Mouse (Mus musculus): ENCODE measurements around the gene Ehmt2. TPM values are rescaled to one million over a fixed set of nuclear protein-coding genes. Genes with fewer than 3 reads are reported as not detected.
"Not testable (repeated sequence)": the region's sequence is repeated elsewhere in the genome, so short reads cannot be mapped to it uniquely, and the experiment has no call there.

Ehmt2 gene
- polyA plus RNA-seq, 1 experiment: 124 TPM

DNA sequence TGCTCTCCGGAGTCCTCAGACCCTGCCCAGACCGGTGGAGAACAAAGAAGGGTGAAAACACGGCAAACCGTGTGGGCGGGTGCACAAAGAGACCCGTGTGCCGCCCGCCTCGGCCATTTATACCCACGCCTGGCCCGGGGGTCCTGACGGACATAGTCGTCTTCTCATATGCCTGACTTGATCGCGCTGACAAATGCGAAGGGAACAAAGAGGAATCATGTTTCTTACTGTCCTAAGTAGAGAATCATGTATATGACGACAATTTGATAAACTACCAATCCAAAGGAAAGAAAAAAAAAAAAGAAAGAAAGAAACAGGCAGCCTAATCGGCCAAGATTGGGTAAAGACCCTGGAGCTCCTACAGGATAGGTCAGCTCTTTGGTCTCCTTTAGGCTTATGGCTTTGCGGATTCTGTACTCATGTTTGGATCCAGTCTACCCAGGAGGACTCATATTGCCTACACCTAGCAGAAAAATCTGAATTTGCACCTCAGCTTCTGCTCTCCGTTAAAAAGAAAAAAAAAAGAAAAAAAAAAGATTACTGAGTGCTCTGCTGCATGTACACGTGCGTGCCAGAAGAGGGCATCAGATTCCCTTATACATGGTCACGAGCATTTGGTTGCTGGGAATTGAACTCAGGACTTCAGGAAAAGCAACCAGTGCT is 54.2 kb downstream of the Ehmt2 start:
- DNase-seq (ENCODE audit: low spot score): peak; percentile 68

DNA sequence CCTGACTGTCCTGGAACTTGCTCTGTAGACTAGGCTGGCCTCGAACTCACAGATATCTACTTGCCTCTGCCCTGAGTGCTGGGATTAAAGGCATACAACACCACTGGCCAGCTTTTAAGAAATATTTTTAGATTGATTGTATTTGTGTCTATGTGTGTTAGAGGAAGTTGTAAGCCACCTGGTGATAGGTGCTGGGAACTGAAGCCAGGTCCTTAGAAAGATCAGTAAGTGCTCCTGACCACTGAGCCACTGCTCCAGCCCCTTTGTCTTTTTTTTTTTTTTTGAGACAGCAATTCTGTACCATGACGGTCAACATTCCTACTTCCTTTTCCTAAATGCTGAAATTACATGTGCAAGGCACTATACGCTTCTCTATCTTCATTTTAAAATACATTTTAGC is 55.0 kb downstream of the Ehmt2 start:
- no peak for DNase-seq (ENCODE audit: low spot score)

DNA sequence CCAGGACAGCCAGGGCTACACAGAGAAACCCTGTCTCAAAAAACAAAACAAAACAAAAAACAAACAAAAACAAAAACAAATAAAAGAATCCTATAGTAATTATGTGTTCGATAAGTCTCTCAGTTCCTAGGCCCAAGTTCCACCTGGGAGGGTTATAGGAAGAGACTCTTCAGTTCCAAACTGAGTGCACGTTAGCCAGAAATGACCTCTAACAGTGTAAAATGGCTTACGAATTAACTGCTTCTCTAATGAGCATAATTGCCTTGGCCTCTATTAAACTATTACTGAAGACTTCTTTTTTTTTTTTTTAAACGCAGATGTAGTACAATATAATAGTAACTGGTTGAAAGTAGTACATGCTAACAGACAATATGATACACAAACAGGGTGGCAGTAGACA is 55.6 kb downstream of the Ehmt2 start:
- DNase-seq (ENCODE audit: low spot score): no peak

DNA sequence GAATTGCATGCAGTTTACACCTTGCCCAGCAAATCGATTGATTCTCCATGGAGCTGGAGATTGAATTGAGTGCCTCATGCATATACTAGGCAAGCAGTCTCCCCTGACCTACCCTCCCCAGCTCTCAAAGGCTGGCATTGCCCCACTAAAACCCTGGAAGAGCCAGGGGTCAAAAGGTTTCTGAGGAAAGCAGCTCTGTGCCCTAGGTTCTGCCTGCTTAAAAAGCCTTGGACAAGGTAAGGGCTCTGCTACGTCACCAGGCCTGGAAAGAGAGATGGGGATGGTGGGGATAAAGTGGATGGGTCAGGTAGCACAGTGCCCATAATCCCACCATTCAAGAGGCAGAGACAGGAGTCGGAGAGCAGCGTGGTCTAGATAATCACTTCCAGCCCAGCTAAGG is 56.6 kb downstream of the Ehmt2 start:
- DNase-seq (ENCODE audit: low spot score): no peak

DNA sequence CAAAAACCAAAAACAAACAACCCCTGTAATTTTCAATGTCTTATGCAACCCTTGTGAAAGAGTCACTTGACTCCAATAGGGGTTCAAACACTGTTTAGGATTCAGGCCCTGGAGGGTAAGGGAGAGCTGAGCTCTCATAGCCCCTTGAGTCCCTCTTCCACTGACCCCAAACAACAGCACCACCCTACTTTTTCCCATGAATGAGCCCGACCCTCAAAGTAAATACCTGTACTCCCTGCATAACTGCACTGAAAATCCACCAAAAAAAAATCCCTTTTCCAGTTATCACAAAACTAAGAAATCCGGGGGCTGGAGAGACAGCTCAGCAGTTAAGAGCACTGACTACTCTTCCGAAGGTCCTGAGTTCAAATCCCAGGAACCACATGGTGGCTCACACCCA is 57.6 kb downstream of the Ehmt2 start:
- DNase-seq (ENCODE audit: low spot score): no peak

DNA sequence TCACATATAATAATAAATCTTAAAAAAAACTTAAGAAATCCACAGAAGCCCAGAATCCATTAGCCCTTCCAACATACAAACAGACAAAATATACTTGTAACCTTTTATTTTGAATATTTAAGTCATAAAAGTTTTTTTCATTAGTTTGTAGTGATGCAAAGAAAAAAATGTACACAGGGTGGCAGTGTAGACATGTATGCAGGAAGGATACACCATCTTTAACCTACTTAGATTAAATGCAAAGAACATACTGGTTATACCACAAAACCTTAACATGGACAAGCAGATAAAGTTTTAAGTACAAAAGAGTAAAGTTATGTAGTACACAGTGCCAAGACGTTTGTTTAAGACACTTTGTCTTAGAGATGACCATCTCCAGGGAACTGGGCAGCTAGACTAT is 58.1 kb downstream of the Ehmt2 start:
- DNase-seq (ENCODE audit: low spot score): no peak

DNA sequence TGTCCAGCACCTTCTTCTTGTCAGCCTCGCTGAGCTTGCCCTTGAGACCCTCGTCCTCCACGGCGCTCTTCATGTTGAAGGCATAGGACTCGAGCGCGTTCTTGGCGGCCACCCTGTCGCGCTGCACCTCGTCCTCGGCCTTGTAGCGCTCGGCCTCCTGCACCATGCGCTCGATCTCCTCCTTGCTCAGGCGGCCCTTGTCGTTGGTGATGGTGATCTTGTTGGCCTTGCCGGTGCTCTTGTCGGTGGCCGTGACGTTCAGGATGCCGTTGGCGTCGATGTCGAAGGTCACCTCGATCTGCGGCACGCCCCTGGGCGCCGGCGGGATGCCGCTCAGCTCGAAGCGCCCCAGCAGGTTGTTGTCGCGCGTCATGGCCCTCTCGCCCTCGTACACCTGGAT is 59.0 kb downstream of the Ehmt2 start:
- not testable (repeated sequence) for DNase-seq (ENCODE audit: low spot score)

DNA sequence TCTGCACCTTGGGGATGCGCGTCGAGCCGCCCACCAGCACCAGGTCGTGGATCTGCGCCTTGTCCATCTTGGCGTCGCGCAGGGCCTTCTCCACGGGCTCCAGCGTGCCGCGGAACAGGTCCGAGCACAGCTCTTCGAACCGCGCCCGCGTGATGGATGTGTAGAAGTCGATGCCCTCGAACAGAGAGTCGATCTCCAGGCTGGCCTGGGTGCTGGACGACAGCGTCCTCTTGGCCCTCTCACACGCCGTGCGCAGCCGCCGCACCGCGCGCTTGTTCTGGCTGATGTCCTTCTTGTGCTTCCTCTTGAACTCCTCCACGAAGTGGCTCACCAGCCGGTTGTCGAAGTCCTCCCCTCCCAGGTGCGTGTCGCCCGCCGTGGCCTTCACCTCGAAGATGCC is 59.7 kb downstream of the Ehmt2 start:
- not testable (repeated sequence) for DNase-seq (ENCODE audit: low spot score)

DNA sequence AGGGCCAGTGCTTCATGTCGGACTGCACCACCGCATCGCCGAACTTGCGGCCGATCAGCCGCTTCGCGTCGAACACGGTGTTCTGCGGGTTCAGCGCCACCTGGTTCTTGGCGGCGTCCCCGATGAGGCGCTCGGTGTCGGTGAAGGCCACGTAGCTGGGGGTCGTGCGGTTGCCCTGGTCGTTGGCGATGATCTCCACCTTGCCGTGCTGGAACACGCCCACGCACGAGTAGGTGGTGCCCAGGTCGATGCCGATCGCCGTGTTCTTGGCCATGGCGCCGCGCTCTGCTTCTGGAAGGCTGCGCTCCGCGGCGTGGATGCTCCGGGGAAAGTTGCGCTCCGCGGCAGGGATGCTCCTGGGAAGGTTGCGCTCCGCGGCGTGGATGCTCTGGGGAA is 60.5 kb downstream of the Ehmt2 start:
- DNase-seq (ENCODE audit: low spot score): not testable (repeated sequence)

DNA sequence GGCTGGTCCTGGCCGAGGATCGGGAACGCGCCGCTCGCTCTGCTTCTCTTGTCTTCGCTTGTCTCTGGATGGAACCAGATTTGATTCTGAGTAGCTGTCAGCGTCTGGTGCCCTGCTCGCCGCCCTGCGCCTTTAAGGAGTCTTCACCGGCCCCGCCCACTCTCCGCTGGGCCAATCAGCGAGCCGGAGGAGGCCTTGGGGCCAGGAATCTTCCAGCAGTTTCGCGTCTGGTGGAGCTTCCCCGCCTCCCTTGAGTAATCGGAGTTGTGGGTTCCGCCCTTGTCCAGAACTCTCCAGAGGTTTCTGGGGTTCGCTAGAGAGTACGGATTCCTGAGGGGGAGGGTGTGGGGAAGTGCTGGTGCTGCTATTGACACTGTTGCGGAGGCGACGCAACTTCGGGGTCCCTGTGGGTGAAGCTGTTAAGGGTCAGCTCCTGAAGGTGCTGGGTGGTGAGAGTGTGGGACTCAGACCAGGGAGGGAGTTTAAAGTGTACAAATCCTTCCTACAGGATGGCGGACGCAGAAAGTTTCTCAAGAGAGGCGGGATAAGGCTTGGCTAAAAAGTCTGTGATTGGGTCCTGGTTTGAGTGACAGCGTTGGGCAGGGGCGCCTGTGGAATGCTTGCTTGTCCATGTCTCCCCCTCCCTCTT is 61.0 kb downstream of the Ehmt2 start, which contains the start of gene Hspa1b:
Gene Hspa1b, minus strand, starts transcription at position 109 of the 649 bp plus-strand sequence.
- DNase-seq (ENCODE audit: low spot score): peak; percentile 88

DNA sequence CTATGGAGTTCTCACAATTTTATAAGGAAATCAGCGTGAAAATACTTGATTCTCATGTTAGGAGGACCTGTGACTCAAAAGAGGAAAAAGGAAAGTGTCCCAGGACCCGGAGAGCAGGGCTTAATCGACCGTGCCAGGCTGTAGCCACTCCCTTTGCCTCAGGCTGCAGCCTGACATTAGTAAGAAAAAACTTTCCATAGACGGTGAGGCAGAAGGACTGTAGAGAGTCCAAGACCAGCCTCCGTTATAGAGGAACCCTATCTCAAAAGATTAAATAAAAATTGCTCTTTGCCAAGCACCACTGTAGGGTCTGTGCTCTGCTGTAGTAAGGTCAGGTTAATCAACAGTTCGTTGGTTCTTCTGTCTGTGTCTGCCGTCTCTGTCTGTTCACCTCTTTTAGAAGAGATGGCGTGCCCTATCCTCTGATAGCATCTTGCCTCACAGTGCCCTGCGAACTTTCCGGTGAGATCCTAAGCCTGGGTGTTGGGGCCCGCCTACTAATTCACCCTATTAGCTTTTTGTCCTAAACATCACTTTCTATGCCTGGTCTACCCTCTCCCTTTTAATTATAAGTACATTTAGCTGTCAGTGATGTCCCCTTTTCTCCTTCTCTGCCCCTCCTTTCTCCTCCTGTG is 61.7 kb downstream of the Ehmt2 start:
- DNase-seq (ENCODE audit: low spot score): no peak

DNA sequence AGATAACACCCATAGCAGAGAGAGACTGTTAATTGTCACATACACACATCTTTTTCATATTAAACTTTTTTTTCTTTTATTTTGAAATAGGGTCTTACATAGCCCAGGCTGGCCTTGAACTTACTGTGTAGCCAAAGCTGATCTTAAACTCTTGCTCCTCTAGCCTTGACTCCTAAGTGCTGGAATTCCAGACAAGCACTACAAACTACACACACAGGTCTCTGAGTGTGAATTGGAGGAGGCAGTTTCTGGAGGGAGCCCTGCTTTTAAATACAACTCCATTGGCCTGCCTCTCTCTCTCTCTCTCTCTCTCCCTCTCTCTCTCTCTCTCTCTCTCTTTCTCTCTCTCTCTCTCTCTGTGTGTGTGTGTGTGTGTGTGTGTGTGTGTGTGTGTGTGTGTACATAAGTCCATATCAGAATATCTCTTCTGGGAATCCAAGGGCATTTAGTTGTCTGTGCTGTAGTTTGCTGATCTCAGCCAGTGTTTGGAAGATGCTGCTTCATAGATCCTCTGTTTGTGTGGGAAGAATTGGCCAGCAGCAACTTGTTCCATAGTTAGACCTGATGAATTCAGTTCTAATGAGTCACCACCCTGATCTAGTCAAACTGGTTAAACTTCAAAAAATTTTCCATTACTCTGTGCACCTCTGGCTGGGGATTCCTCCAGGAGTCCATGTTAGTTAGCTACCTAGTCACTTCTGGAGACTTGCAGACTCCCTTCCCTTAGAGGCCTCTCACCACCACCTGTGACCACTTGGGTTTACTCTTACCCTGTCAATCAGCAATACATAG is 62.6 kb downstream of the Ehmt2 start:
- no peak for DNase-seq (ENCODE audit: low spot score)

DNA sequence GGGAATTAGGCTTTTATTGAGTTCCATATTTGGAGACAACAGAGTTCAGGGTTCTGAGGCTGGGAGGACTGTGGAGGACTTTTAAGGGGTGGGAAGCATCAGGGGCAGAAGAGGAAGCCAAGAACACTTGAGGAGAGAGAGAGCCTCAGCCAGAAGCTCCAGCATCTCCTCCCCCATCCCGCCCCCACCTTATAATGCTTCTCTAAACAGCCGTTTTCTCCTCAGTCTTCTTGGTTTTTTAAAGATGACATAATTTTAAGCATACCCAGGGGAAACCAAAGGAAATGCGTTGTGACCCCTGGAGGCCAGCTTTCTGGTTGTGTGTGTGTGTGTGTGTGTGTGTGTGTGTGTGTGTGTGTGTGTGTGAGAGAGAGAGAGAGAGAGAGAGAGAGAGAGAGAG is 63.9 kb downstream of the Ehmt2 start:
- DNase-seq (ENCODE audit: low spot score): no peak

DNA sequence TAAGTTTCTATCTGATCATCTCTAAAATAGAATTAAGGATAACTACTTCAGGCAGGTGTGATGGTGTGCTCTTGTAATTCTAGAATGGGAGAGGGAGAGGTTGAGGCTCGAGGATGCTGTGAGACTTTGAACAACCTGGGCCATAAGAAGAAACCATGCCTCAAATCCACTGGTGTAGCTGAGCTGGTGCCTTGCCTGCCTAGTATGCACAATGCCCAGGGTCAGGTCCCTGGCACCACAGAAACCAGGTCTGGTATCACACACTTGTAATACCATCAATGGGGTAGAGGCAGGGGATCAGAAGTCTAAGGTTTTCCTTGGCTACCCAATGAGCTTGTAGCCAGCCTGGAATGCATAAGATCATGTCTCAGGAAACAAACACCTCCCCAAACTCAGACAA is 64.6 kb downstream of the Ehmt2 start:
- DNase-seq (ENCODE audit: low spot score): no peak

Other genes with a start within 250 kb of the Ehmt2 start
- gene Tnxb, start 227.9 kb upstream of the Ehmt2 start, polyA plus RNA-seq (2012; rRNA removed): 74.4 and 93.5 TPM in 2 replicates
- 55.7 and 73.2 TPM in 2 replicates for gene C4b, start 154.6 kb upstream of the Ehmt2 start, polyA plus RNA-seq (2012; rRNA removed)
- gene Cyp21a1, start 93.9 kb upstream of the Ehmt2 start, polyA plus RNA-seq (2012; rRNA removed): not detected in 2 replicates
- gene Stk19, start 61.5 kb upstream of the Ehmt2 start, polyA plus RNA-seq (2012; rRNA removed): 37.0 and 47.5 TPM in 2 replicates
- 32.3 and 45.6 TPM in 2 replicates for gene Dxo, start 61.5 kb upstream of the Ehmt2 start, polyA plus RNA-seq (2012; rRNA removed)
- 50.3 and 58.0 TPM in 2 replicates for gene Skiv2l, start 48.3 kb upstream of the Ehmt2 start, polyA plus RNA-seq (2012; rRNA removed)
- gene Nelfe, start 48.1 kb upstream of the Ehmt2 start, polyA plus RNA-seq (2012; rRNA removed): 50.4 and 50.6 TPM in 2 replicates
- 35.7 and 41.6 TPM in 2 replicates for gene Cfb, start 36.0 kb upstream of the Ehmt2 start, polyA plus RNA-seq (2012; rRNA removed)
- gene Zbtb12, start 19.0 kb upstream of the Ehmt2 start, polyA plus RNA-seq (2012; rRNA removed): 6.6 and 8.5 TPM in 2 replicates
- 0.04 TPM in 1 of 2 replicates, not detected in the other for gene Gm20547, start 16.4 kb upstream of the Ehmt2 start, polyA plus RNA-seq (2012; rRNA removed)
- 43.0 and 45.6 TPM in 2 replicates for gene C2, start 204 bp upstream of the Ehmt2 start, polyA plus RNA-seq (2012; rRNA removed)
- gene Slc44a4, start 16.0 kb downstream of the Ehmt2 start, polyA plus RNA-seq (2012; rRNA removed): 4.5 and 5.1 TPM in 2 replicates
- gene Neu1, start 32.8 kb downstream of the Ehmt2 start, polyA plus RNA-seq (2012; rRNA removed): 27.9 and 32.0 TPM in 2 replicates
- 100 and 116 TPM in 2 replicates for gene Hspa1b, start 60.8 kb downstream of the Ehmt2 start, polyA plus RNA-seq (2012; rRNA removed)
- gene Gm20481, start 71.4 kb downstream of the Ehmt2 start, polyA plus RNA-seq (2012; rRNA removed): not detected in 2 replicates
- 52.7 and 54.4 TPM in 2 replicates for gene Hspa1a, start 73.7 kb downstream of the Ehmt2 start, polyA plus RNA-seq (2012; rRNA removed)
- 0.47 and 0.54 TPM in 2 replicates for gene Hspa1l, start 74.2 kb downstream of the Ehmt2 start, polyA plus RNA-seq (2012; rRNA removed)
- 47.8 and 58.4 TPM in 2 replicates for gene Lsm2, start 83.4 kb downstream of the Ehmt2 start, polyA plus RNA-seq (2012; rRNA removed)
- gene Vars, start 102.5 kb downstream of the Ehmt2 start, polyA plus RNA-seq (2012; rRNA removed): 49.8 and 53.0 TPM in 2 replicates
- gene Vwa7, start 118.1 kb downstream of the Ehmt2 start, polyA plus RNA-seq (2012; rRNA removed): 5.2 and 6.1 TPM in 2 replicates
- 0.77 and 0.81 TPM in 2 replicates for gene Sapcd1, start 129.5 kb downstream of the Ehmt2 start, polyA plus RNA-seq (2012; rRNA removed)
- gene Msh5, start 148.3 kb downstream of the Ehmt2 start, polyA plus RNA-seq (2012; rRNA removed): 1.2 and 1.4 TPM in 2 replicates
- gene Clic1, start 151.5 kb downstream of the Ehmt2 start, polyA plus RNA-seq (2012; rRNA removed): 149 and 191 TPM in 2 replicates
- gene Ddah2, start 160.6 kb downstream of the Ehmt2 start, polyA plus RNA-seq (2012; rRNA removed): 60.5 and 68.6 TPM in 2 replicates
- gene Ly6g6c, start 166.9 kb downstream of the Ehmt2 start, polyA plus RNA-seq (2012; rRNA removed): 0.26 and 0.37 TPM in 2 replicates
- gene Mpig6b, start 167.7 kb downstream of the Ehmt2 start, polyA plus RNA-seq (2012; rRNA removed): 0.44 and 0.48 TPM in 2 replicates
- 9.5 and 12.9 TPM in 2 replicates for gene Ly6g6e, start 178.4 kb downstream of the Ehmt2 start, polyA plus RNA-seq (2012; rRNA removed)
- 5.4 and 5.8 TPM in 2 replicates for gene Ly6g6d, start 179.6 kb downstream of the Ehmt2 start, polyA plus RNA-seq (2012; rRNA removed)
- gene Ly6g6f, start 187.1 kb downstream of the Ehmt2 start, polyA plus RNA-seq (2012; rRNA removed): 0.15 TPM in 1 of 2 replicates, not detected in the other
- 104 and 114 TPM in 2 replicates for gene Abhd16a, start 190.8 kb downstream of the Ehmt2 start, polyA plus RNA-seq (2012; rRNA removed)
- gene Ly6g5c, start 209.8 kb downstream of the Ehmt2 start, polyA plus RNA-seq (2012; rRNA removed): not detected in 2 replicates
- 1.0 and 1.2 TPM in 2 replicates for gene Ly6g5b, start 217.0 kb downstream of the Ehmt2 start, polyA plus RNA-seq (2012; rRNA removed)
- gene Gpank1, start 223.0 kb downstream of the Ehmt2 start, polyA plus RNA-seq (2012; rRNA removed): 16.2 and 19.3 TPM in 2 replicates
- 116 and 122 TPM in 2 replicates for gene Csnk2b, start 223.6 kb downstream of the Ehmt2 start, polyA plus RNA-seq (2012; rRNA removed)
- 10.2 and 12.6 TPM in 2 replicates for gene D17H6S53E, start 227.9 kb downstream of the Ehmt2 start, polyA plus RNA-seq (2012; rRNA removed)
- gene Apom, start 233.6 kb downstream of the Ehmt2 start, polyA plus RNA-seq (2012; rRNA removed): 0.22 and 0.29 TPM in 2 replicates
- gene Bag6, start 236.7 kb downstream of the Ehmt2 start, polyA plus RNA-seq (2012; rRNA removed): 130 and 136 TPM in 2 replicates